Mouse (Mus musculus): ENCODE measurements around the gene Lclat1.

Gene Lclat1

DNA sequence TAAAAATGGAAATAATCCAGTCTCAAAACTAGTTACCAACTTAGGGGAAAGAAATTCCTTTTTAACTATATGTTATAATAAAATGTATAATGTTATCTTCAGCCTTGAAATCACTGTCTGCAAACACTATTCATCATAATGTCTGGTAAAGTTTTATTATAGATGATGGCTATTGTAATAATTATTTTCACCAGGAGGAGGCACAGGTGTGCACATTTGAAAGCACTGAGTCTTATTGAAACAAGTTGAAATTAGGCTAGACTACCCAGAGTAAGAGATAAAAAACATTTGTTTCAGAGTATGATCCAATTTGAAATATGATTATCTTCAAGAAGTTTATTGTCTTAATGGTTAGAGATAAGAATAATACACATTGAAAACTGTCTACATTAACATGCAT lies 91.6 kb downstream of the Lclat1 start:
- no peak for DNase-seq (ENCODE audit: inconsistent ontology term)

- DNase-seq (ENCODE audit: inconsistent ontology term), result peak; percentile 38
Observed at GRCm38 (mm10) chr17:73200380-73200779, 92.6 kb downstream of the Lclat1 start.

GRCm38 (mm10) chr17:73203642-73204332 lies 96.0 kb downstream of the Lclat1 start:
- no peak for DNase-seq (ENCODE audit: inconsistent ontology term)

DNA sequence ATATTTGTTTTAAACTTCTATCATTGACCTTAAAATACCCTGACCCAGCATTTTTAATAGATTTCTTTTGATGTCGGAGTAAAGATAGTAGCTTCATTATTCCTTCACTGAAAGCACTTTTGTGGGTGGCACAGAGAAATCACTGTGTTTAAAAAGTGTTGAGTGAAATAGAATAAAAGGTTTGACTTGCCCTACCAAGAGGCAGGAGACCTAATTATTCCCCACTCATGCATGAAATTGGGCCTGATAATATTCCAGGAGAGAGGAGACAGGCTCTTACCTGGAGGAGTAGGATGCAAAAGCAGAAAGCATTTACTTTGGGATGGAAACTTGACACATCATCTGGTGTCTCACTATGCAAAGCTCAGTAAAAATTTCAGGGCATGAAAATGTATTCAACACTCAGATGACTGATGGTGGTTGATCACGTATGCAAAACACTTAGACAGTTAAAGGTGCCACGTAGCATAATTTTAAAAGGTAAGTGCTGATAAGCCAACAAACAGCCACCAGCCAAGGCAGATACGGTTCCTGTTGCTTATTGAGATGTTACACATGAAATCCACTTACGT lies 103.3 kb downstream of the Lclat1 start:
- no peak for DNase-seq (ENCODE audit: inconsistent ontology term)

DNA sequence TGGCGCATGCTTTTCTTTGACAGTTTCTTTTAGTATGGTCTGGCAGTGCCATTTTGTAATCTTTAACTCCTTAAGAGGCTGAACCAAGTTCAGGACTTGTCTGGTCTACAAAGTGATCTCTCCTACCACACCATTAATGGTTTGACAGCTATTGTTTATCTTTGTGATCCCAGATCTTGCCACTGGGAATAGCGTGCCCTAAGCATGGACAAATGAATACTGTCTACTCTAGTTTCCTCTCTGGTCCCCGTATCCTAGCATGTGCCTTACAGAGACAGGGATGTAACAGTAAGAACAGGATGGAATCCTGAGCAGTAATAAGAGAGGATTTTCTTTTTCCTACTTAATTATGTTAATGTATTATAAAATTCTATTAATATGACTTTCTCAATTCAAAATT lies 105.0 kb downstream of the Lclat1 start:
- no peak for DNase-seq (ENCODE audit: inconsistent ontology term)

GRCm38 (mm10) chr17:73213187-73213586 lies 105.4 kb downstream of the Lclat1 start:
- no peak for DNase-seq (ENCODE audit: inconsistent ontology term)

DNA sequence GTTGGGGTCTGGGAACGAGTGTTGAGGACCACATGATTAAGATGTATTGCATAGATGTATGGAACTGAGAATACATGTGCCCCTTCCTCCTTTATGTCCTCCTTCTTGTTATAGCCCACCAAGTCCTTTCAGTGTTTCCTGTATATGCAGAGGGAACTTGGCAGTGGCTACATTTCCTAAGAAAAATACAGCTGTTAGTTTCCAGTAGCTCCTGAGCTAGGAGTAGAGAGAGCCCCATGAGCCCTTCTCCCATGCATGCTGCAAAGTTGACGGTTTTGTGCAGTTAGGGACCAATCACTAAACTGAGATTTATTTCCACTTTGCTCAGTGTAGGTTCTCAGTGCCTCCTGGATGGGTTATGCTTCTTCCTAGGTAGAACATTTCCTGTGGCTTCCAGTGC lies 105.9 kb downstream of the Lclat1 start:
- no peak for DNase-seq (ENCODE audit: inconsistent ontology term)

DNA sequence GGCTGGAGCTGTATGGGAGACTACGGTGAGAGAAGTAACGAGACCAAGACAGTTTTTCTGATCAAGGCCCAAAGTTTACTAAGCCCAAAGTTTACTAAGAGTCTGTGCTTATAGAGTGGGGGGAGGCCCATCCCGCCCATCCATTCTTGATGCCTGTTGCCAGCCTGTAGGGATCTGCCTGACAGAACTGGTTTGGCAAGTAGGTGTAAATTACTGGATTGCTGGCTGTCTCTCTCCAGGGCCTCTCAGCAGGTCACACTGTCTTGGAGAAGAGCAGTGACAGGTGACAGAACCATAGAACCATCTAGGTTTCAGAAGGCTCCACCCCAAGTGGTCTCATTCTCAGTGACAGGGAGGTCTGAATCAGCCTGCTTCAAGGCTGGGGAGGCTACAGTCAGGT lies 109.5 kb downstream of the Lclat1 start:
- no peak for DNase-seq (ENCODE audit: inconsistent ontology term)

- DNase-seq (ENCODE audit: inconsistent ontology term), result no peak
Observed at GRCm38 (mm10) chr17:73220746-73221145, 113.0 kb downstream of the Lclat1 start.

DNA sequence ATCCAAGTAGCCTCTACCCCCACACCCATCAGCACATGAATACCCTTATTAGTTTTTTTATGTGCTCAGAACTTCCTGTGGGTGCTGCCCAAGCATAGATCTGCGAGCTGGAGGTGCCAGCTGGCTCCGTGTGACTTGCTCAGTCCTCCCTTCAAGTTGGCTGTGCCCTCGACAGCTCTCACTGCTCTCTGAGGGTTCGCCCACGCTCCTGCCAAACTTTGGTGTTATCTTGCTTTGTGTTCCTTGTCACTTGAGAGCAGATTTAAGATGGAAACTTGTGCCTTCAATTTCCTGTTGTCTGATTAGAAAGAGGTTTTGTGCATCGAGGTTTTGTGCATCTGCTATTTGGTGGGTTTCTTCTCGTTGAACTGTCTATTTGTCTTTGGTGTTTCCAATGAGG lies 114.3 kb downstream of the Lclat1 start:
- DNase-seq (ENCODE audit: inconsistent ontology term), result no peak

DNA sequence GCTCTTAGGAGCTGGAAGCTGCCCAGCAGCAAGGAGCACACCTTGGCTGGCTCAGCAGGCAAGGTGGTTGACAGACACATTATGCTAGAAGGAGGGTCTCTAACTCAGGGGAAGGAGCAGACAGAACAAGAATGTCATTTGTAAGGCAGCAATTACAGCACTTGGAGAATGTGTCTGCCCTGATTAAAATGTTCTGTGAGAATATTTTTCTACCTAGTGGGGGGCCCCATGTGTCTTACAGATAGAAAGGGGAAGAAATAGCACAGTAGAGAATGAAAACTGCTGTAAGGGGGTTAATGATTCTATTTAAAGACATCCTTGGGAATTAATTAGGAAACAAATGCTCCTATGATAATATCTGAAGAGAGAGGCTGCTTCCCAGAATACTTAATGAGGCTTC lies 117.7 kb downstream of the Lclat1 start:
- DNase-seq (ENCODE audit: inconsistent ontology term), result peak; percentile 49

- DNase-seq (ENCODE audit: inconsistent ontology term), result peak; percentile 25
Observed at GRCm38 (mm10) chr17:73225996-73226395, 118.2 kb downstream of the Lclat1 start.

GRCm38 (mm10) chr17:73226595-73226994 lies 118.8 kb downstream of the Lclat1 start:
- no peak for DNase-seq (ENCODE audit: inconsistent ontology term)

DNA sequence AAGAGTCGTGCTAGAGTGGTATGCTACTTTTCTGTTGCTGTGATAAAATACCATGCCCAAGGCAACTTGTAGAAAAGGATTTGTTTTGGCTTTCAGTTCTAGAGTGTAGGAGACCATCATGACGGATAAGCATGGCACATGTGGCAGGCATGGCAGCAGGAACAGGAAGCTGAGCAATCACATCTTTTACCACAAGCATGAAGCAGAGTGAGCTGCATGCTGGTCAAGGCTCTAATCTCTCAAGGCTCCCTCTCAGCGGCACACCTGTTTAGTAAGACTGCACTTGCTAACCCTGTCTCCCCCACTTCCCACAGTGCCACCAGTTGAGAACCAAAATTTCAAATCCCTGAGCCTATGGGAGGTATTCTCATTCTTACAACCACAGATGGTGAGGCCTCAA lies 119.6 kb downstream of the Lclat1 start:
- DNase-seq (ENCODE audit: inconsistent ontology term), result no peak

GRCm38 (mm10) chr17:73229445-73230155 lies 121.8 kb downstream of the Lclat1 start:
- DNase-seq (ENCODE audit: inconsistent ontology term), result no peak

DNA sequence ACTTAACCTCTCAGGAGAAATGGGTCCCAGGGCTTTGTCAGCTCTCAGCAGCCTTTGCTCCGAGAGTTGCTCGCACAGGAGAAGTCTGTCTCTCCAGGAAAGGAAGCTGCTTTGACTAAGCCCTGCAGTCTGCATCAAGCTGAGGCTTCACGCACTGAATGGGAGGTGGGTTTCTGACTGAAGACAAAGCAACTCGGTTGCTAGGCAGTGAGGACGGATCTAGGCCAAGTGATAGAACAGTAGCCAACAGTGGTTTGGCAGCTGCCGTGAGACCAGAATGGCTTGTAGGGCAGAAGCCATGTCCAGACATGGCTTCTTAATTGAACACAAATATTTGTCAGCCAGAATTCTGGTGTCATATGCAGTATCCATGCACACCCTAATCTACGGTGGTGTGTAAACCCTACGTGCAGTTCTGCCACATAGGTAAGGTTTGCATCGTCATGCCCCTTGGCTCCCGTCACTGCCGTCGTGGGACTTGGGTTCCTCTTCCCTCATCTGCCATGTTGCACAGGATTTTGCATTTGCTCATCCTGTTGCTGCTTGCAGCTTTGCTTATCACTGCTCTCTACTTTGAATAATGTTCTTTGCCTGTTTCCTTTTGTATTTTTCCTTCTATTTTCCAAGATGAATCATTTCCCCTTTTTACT lies 122.7 kb downstream of the Lclat1 start:
- peak; percentile 53 for DNase-seq (ENCODE audit: inconsistent ontology term)

DNA sequence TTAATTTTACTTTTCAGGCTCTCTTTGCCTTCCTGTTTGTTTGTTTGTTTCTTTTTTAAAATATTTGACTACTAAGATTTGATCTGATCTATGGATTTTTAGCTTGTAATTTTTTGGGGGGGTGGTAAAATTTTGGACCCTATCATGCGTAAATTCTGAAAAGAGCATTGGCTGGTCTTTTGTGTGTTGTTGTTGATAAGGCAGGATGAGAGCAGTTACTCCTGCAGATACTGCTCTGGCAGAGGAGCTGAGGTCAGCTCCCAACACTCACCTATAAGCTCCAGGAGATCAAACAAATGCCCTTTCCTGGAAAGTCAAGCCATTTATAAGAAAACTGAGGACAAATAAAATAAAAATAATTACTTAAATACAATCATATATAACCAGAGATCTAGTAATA lies 123.6 kb downstream of the Lclat1 start:
- DNase-seq (ENCODE audit: inconsistent ontology term), result no peak

- no peak for DNase-seq (ENCODE audit: inconsistent ontology term)
Observed at GRCm38 (mm10) chr17:73232593-73232992, 124.8 kb downstream of the Lclat1 start.

GRCm38 (mm10) chr17:73233975-73234374 lies 126.2 kb downstream of the Lclat1 start:
- no peak for DNase-seq (ENCODE audit: inconsistent ontology term)

- DNase-seq (ENCODE audit: inconsistent ontology term), result peak; percentile 39
Observed at GRCm38 (mm10) chr17:73237178-73237853, 129.5 kb downstream of the Lclat1 start.

- no peak for DNase-seq (ENCODE audit: inconsistent ontology term)
Observed at GRCm38 (mm10) chr17:73238501-73238900, 130.7 kb downstream of the Lclat1 start.

All from Muller cell, postnatal 12 days (primary cell).